Mouse (Mus musculus) neural tube, embryonic 14.5 days (tissue): ENCODE data around the gene Arsb. TPM values are rescaled to one million over a fixed set of nuclear protein-coding genes. Genes with fewer than 3 reads are reported as not detected.
"Not testable (repeated sequence)": the region's sequence is repeated elsewhere in the genome, so short reads cannot be mapped to it uniquely, and the experiment has no call there.

Experiments
- ATAC-seq: fragments of 200-750 bp; cut with Nextera tagmentation; 2 replicates; pipeline ENCODE4 v1.8.0; 2017; ENCODE audit warnings: low read depth, mild to moderate bottlenecking, moderate TSS enrichment, moderate library complexity
- H3K27ac ChIP-seq: fragments of 300-500 bp; sonication (generic); 2 replicates; pipeline ENCODE4 v1.5.1; 2014; ENCODE audit warnings: low read depth, mild to moderate bottlenecking, control low read depth, low read length, moderate library complexity, mixed read lengths
- H3K27me3 ChIP-seq: fragments of 300-500 bp; sonication (generic); 2 replicates; pipeline ENCODE4 v1.6.1; 2014; ENCODE audit warnings: low read length; ENCODE audit not compliant: control insufficient read depth, insufficient read depth
- H3K36me3 ChIP-seq: fragments of 300-500 bp; sonication (generic); 2 replicates; pipeline ENCODE4 v1.6.1; 2014; ENCODE audit warnings: low read length, mixed read lengths; ENCODE audit not compliant: control insufficient read depth, insufficient read depth
- H3K4me1 ChIP-seq: fragments of 300-500 bp; sonication (generic); 2 replicates; pipeline ENCODE4 v1.6.1; 2014; ENCODE audit warnings: low read length; ENCODE audit not compliant: control insufficient read depth, insufficient read depth
- H3K4me2 ChIP-seq: fragments of 300-500 bp; sonication (generic); 2 replicates; pipeline ENCODE4 v1.6.1; 2014; ENCODE audit warnings: mild to moderate bottlenecking, low read depth, low read length, control low read depth
- H3K4me3 ChIP-seq: fragments of 300-500 bp; sonication (generic); 2 replicates; pipeline ENCODE4 v1.5.1; 2014; ENCODE audit warnings: low read depth, low read length, control low read depth, mixed read lengths
- H3K9ac ChIP-seq: fragments of 300-500 bp; sonication (generic); replicated peaks from 2 replicates; pipeline ENCODE4 v1.6.1; 2014; ENCODE audit warnings: low read depth, mild to moderate bottlenecking, control low read depth, low read length, mixed read lengths
- H3K9me3 ChIP-seq: fragments of 300-500 bp; sonication (generic); 2 replicates; pipeline ENCODE4 v1.6.1; 2016; ENCODE audit warnings: low read length; ENCODE audit not compliant: control insufficient read depth
- WGBS: fragments of 180-500 bp; shearing (Covaris S2); extraction: QIAGEN DNeasy Blood & Tissue Kit; methylation state at CpG from one replicate; pipeline ENCODE4 v1.1.7; 2014; 5-methylcytosine and 5-hydroxymethylcytosine counted together
- microRNA-seq: library from miRNA; unstranded; fragments of <30 nt; microRNA quantifications from one replicate; pipeline ENCODE4, GENCODE M21; 2016
- polyA plus RNA-seq: library from polyadenylated mRNA; unstranded; fragments of >200 nt; fragmentation: Nextera tagmentation; extraction: Ambion mirVana; gene quantifications from 2 replicates; pipeline ENCODE4 v1.2.1, GENCODE M21; 2014

Arsb gene
- polyA plus RNA-seq, 1 experiment from 2014 or later = 11.3 TPM

DNA sequence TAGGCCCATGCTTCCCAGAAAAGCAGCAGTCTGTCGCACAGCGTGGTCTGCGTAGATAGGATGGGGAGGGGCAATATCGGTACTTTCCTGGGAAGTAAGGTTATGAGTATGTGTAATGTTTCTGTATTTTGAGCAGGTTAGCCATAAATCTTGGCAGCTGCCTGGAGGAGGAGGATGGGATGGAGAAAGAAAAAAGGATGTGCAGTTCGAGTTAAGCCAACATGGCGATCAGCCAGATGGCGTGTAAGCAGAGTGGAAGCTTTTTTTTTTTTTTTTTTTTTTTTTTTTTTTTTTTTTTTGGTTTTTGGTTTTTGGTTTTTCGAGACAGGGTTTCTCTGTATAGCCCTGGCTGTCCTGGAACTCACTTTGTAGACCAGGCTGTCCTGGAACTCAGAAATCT lies 214.3 kb downstream of the Arsb start:
- H3K4me2 ChIP-seq, ATAC-seq: not testable (repeated sequence)
- 94% methylated on average over 8 of the region's 8 CpGs for WGBS

DNA sequence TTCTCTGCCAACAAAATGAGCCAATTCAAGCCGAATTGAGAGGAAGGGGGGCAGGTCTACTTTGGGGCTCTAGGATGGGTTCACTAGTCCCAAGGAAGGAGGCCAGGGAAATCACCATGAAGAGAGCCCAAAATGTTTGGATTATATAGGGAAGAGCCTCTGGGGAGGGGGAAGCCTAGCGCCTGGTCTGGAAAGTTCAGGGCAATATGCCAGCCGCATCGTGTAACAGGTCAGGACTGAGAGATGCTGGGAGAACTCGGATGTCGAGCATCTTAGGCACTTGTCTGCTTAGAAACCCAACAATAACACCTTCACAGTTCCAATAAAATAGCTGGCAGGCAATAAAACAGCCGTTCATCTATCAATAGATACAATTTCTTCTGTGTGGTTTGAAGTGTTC lies 216.2 kb downstream of the Arsb start:
- WGBS = 58% methylated on average over 7 of the region's 7 CpGs
- no peak for ATAC-seq
- Histone ChIP-seq H3K9me3 (no peaks in the 10 kb centered on the region), H3K27me3 (no peaks in the 10 kb centered on the region), H3K27ac (no peak overlapping the region), H3K4me2 (no peak overlapping the region), H3K4me1 (no peaks in the 10 kb centered on the region), H3K36me3 (no peaks in the 10 kb centered on the region), H3K9ac (no peak overlapping the region), H3K4me3 (no peak overlapping the region)

More for the DNA sequence above, 214.3 kb downstream of the Arsb start:
- not testable (repeated sequence) for H3K9ac ChIP-seq, H3K4me3 ChIP-seq, H3K36me3 ChIP-seq, H3K27ac ChIP-seq, H3K27me3 ChIP-seq, H3K4me1 ChIP-seq, H3K9me3 ChIP-seq

DNA sequence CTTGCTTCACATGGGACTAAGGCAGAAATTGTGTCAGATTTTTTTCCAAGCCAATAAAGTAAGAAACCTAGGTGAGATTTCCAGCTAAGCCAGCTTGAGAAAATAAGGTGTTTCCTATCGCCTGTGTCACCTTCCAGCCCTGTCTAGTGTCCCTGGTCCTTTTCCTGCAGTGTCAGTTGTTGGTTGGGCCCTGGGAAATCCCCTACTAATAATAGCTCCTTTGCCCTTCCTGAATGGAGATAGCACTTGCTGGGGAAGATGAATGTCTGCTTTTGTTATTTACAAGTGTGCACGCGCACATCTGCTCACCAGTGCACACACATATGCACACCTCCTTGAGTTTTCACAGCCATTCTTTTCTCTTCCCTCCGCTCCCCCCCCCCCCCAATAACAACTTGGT lies 217.8 kb downstream of the Arsb start:
- H3K4me3 ChIP-seq = no peak overlapping the region
- H3K27me3 ChIP-seq = no peaks in the 10 kb centered on the region
- H3K4me1 ChIP-seq = no peaks in the 10 kb centered on the region
- 48% methylated on average over 3 of the region's 4 CpGs for WGBS
- H3K36me3 ChIP-seq = no peaks in the 10 kb centered on the region
- H3K27ac ChIP-seq = no peak overlapping the region
- H3K4me2 ChIP-seq = no peak overlapping the region
- no peaks in the 10 kb centered on the region for H3K9me3 ChIP-seq
- H3K9ac ChIP-seq = no peak overlapping the region
- ATAC-seq = no peak

DNA sequence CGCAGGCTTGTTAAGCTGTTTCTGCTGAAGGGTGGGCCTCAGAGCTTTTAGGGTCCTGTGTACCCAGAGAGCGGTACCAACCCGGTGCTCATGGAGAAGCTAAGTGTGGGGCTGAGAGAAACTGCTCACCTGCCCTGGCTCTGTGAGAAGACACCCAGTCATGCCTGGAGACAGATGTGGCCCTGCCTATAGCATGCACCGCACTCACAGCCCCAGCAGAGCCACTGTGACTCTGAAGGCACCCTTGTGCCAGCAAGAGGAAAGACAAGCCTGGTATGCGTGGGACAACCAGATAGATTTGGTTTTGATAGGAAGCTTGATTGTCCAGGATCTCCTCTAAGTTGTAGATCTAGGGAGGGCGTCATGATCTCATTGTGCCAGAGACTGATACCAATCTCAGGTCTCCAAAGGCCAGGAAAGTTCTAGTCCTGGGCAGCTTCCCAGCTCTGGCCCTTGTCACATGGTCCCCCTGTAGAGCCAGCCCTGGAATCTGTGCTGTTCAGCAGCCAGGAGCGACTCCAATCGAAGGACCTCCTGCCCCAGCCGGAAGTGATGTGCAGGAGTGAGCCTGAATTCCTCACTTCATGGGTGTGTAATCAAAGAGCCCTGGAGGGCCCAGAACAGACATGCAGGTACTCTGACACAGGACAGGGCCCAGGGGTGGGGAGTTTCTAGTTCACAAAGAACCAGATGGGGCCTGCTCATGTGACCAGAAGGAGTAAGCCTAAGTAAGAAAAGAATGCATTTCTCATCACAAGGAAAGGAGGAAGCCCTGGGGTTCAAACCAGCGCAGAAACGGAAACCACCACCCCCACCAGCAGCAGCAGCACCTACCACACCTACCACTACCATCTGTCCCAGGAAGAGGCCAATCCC lies 218.5 kb downstream of the Arsb start:
- no peak for ATAC-seq
- Histone ChIP-seq H3K9ac (no peak overlapping the region), H3K27me3 (no peaks in the 10 kb centered on the region), H3K4me1 (no peaks in the 10 kb centered on the region), H3K4me3 (no peak overlapping the region), H3K4me2 (no peak overlapping the region), H3K27ac (no peak overlapping the region), H3K36me3 (no peaks in the 10 kb centered on the region), H3K9me3 (no peaks in the 10 kb centered on the region)
- 85% methylated on average over 11 of the region's 11 CpGs for WGBS

DNA sequence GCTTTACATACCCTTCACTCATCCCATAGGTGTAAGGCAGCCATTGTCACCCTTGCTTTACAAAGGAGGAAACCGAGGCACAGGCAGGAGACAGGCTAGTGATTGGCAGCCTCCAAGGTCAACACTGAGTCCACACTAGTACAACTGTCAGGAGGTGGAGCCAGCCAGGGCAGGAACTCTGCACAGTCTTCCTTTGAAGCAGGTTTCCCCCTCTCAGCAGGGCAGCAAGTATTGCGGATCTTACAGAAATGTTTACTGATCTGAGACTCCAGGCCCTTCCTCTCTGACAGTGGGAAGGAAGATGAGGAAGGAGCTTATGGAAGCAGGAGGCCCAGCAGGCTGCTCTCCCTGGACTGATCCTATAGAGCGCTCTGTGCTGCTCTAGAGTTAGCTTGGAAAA lies 219.4 kb downstream of the Arsb start:
- no peaks in the 10 kb centered on the region for H3K27me3 ChIP-seq
- no peak overlapping the region for H3K27ac ChIP-seq
- H3K36me3 ChIP-seq = no peaks in the 10 kb centered on the region
- no peak overlapping the region for H3K9ac ChIP-seq
- no peak overlapping the region for H3K4me2 ChIP-seq
- ATAC-seq = no peak
- H3K4me1 ChIP-seq = no peaks in the 10 kb centered on the region
- 90% methylated on average over 3 of the region's 3 CpGs for WGBS
- no peak overlapping the region for H3K4me3 ChIP-seq
- no peaks in the 10 kb centered on the region for H3K9me3 ChIP-seq

DNA sequence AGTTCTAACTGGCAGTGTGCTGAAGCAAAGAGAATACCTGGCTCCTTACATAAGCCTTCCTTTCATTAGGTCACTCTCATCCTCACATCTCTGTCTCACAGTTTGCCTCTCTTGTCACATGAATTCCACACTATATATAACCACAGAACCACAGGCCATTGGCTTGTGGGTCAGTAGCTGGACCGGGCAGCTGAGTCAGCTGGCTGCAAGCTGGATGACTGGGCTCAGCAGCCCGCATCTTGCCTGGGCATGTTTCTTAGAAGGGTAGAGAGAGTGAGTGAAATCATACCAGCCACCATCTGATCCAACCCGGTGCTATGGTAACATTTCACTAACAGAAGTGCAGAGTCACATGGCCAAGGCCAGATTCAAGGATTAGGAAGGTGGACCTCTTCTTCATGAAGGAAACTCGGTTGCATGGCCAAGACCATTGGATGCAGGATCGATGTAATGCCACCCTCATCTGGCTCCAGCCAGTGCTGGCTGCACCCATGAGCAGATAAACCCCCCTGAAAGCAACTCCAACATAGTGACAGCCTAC lies 221.0 kb downstream of the Arsb start:
- no peaks in the 10 kb centered on the region for H3K36me3 ChIP-seq
- H3K4me1 ChIP-seq = no peaks in the 10 kb centered on the region
- H3K27ac ChIP-seq = no peak overlapping the region
- no peak for ATAC-seq
- no peaks in the 10 kb centered on the region for H3K9me3 ChIP-seq
- H3K27me3 ChIP-seq = no peaks in the 10 kb centered on the region
- no peak overlapping the region for H3K4me3 ChIP-seq
- H3K9ac ChIP-seq = no peak overlapping the region
- WGBS = 95% methylated on average over 5 of the region's 5 CpGs
- H3K4me2 ChIP-seq = no peak overlapping the region

Small RNA genes lying within 50 kb of the gene (microRNA-seq; reads per million reads assigned to microRNA genes)
- not detected for gene Gm25534
- gene Mir5624 = not detected

Other genes starting within 250 kb of the Arsb start
- gene Bhmt, start 133.7 kb upstream of the Arsb start, polyA plus RNA-seq = 0.21 TPM in 1 of 2 replicates, not detected in the other
- gene Bhmt2, start 97.3 kb upstream of the Arsb start, polyA plus RNA-seq = 0.17 TPM in 1 of 2 replicates, not detected in the other
- gene Dmgdh, start 97.2 kb upstream of the Arsb start, polyA plus RNA-seq = 0.07 and 0.26 TPM in 2 replicates